Mouse (Mus musculus) embryo, embryonic 10.5 days (tissue): ENCODE results near the gene Chac2.
"Not testable (repeated sequence)": the region's sequence is repeated elsewhere in the genome, so short reads cannot be mapped to it uniquely, and the experiment has no call there.

Source experiments
- DNase-seq: peaks from one replicate; pipeline ENCODE4 v3.0.0-alpha.2; 2015; ENCODE audit warnings: low spot score

Gene Chac2

DNA sequence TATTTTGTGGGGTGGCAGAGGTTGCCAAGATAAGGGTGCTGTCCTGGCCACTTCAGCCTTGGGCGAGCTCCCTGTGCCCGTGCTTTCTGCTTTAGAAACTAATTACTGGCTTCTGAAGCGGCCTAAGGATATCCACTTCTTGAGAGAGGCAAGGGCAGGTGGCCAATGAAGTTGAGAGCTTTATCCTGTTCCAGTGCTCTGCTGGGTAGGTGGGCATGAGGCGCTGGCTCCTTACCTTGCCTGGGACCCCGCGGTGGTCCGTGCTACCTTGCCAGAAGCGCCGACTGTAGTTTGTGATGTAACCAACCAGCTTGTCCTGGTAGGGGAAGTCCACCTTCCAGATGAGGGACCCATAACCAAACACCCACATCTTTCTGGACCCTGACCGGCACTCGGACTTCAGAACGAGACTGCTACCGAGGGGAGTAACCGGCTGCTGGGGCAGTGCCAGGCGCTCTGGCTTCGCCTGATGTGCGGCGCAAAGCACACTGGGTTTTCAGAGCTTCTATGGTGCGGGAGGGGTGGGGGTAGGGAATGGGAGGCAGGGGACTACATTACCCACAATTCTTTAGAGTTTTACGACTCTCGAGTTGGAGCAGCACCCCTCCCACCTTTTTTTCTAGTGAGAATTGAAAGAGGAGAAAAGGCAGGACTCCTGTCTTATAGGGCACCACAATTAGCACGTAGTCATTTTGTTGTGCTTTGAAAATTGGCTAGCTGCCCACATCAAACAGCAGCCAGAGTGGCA lies at the start of gene Chac2:
Gene Chac2 (minus strand): TSS at position 474 of the 748 bp plus-strand sequence.
- peak; percentile 94 for DNase-seq

GRCm38 (mm10) chr11:31034958-31035357 lies 48.8 kb upstream of the Chac2 start:
- DNase-seq = no peak

DNA sequence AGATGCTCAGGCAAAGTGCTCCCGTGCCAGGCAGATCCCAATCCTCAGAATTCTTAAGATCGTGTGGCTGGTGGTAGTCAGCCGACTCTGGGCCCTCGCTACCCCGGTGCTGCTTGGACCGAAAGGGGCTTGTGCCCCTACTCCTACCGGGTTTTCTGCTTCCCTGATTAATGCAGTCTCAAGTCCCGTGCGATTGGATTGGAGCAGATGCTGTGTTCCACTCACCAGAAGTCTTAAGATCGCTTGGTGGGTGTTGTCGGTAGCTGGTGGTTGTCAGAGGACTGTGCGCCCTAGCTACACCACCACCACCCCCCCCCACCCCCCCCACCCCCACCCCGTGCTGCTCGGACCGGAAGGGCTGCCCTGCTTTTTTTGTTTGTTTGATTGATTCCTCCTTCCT lies 31.3 kb upstream of the Chac2 start:
- not testable (repeated sequence) for DNase-seq

- DNase-seq = not testable (repeated sequence)
These were observed 23.5 kb upstream of the Chac2 start for GRCm38 (mm10) chr11:31009668-31010067.

- DNase-seq = no peak
These were observed 15.2 kb upstream of the Chac2 start for GRCm38 (mm10) chr11:31001169-31001908.

DNA sequence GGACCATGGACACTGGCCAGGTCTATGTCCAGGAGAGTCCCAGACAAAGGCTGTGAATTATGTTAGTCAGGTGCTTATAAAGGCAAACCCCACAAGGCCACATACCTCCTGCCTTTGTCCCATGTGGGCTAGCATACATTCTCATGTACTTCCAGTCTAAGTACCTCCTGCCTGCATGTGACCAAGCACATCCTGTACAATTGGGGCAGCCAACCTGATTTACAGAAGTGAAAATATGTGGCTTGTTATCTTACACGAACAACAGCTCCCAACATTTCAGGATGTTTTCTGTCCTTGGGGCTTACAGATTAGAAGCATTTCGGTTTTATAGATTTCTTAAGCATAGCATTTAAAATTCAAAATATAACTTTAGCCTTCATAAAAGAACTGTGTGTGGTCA lies 13.9 kb upstream of the Chac2 start:
- DNase-seq = no peak

DNA sequence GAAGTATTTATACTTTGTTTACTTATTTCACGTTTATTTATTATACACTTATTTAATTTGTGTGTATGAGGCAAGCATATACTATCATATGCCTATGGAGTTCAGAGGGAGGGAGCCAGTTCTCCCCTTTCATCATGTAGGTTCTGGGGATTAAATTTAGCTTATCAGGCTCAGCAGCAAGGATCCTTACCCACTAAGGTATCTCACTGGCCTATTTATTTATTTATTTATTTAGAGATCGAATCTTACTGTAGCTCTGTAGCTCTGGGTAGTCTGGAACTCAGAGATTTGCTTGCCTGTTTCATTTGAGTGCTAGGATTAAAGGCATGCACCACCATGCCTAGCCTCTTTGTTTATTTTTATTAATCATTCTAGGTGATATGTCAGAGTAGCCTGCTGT lies 12.6 kb upstream of the Chac2 start:
- DNase-seq = no peak

GRCm38 (mm10) chr11:30998199-30998598 lies 12.0 kb upstream of the Chac2 start:
- DNase-seq = no peak

- no peak for DNase-seq
These were observed 10.5 kb upstream of the Chac2 start for GRCm38 (mm10) chr11:30996670-30997069.

- no peak for DNase-seq
These were observed 471 bp upstream of the Chac2 start for GRCm38 (mm10) chr11:30986625-30987017.

DNA sequence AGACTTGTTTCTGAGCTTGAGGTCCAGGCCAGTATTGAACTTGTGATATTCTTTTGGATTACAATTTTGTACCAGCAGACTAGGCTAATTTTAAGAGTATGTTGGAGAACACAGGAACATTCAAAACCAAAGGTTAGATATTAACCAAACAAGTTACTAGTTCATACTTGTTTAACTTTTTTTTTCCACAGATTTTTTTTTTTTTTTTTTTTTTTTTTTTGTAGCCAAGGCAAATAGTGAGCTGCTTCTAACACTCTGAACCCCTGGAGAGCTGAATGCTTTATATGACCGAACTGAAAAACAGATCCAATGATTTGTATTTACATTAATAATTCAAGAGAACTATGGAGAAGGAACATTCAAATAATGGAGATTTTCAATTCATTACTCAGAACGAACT lies 913 bp downstream of the Chac2 start:
- no peak for DNase-seq

GRCm38 (mm10) chr11:30954279-30954725 lies 31.8 kb downstream of the Chac2 start, which contains the start of gene Erlec1:
Erlec1 (minus strand) TSS chr11:30954335.
- DNase-seq = peak; percentile 94

- DNase-seq = peak; percentile 62
These were observed 32.5 kb downstream of the Chac2 start for GRCm38 (mm10) chr11:30953469-30954154.

DNA sequence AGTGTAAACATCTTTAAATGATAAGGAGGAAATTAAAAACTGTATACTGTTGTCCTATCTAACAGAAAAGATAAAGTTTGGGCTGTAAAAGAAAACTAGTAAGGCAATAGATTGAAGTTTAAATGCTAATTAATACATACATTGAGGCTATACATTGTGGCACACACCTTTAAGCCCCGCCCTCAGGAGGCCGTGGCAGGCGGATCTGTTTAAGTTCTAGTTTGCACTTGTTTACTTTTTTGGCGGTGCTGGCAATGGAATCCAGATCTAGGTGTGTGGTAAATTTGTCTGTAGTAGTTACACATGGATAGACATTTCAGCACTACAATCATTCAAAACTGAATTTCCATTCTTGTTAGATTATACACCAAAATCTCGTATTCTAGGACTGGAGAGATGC lies 33.3 kb downstream of the Chac2 start:
- DNase-seq = no peak

DNA sequence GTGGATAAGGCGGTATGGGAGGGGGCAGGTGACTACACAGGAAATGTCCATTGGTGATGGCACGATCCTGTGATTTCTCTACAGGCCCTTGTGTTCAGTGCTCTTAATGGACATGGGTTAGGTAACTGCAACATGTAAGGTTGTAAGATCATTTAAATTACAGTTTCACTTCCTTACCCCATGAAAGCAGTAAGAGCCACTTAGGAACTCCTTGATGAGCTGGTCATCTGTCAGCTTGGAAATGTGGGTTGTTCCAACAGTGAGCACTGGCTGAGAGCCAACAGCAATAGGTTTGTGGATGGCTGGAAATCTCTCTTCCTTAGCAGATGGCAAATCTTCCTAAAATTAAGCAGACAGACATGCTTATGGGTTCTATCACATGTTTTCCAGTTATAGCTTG lies 42.6 kb downstream of the Chac2 start:
- DNase-seq = no peak

GRCm38 (mm10) chr11:30928498-30928897 lies 57.7 kb downstream of the Chac2 start:
- no peak for DNase-seq

GRCm38 (mm10) chr11:30928079-30928478 lies 58.1 kb downstream of the Chac2 start:
- no peak for DNase-seq
